Mouse (Mus musculus) liver, embryonic 14.5 days (tissue): ENCODE data around the gene Rap1gds1.

Experiments
- CTCF ChIP-seq: IDR thresholded peaks from 2 replicates; pipeline ENCODE4 v1.5.1; 2016; ENCODE audit warnings: antibody characterized with exemption, low read depth, control low read depth
- EP300 ChIP-seq: IDR thresholded peaks from 2 replicates; pipeline ENCODE4 v1.6.1; 2016; ENCODE audit warnings: antibody characterized with exemption, low read depth

DNA sequence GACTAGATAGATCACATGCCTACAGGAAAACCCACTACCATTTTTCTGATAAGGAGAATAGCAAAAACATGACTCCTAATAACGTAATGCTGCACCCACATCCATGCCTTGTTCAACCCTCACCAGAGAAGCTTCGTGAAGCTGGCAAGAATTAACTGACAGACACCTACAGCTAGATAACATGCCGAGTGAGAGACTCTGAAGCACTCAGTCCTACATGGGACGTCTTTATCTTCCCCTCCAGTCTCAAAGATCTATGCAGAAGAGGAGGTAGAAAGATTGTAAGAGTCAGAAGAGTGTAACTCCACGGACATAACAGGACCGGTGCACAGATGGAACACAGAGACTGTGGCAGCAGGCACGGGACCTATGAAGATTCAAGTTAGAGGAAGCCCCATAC, 85.9 kb downstream of the Rap1gds1 start:
- no peak for TF ChIP-seq CTCF
- TF ChIP-seq EP300, result no peak
